Mouse (Mus musculus) cerebellum, postnatal 25 days (tissue): ENCODE measurements around the gene Prkrip1.
A peak's percentile ranks its signal among the peaks of the same experiment; 100 is the strongest.
"Not testable (repeated sequence)": the region's sequence is repeated elsewhere in the genome, so short reads cannot be mapped to it uniquely, and the experiment has no call there.

Experiments used
- DNase-seq, 2 experiments: peaks; one replicate each; pipeline ENCODE4 v3.0.0; 2021; ENCODE audit warnings: mixed read lengths in 2 of 2

Prkrip1 gene

DNA sequence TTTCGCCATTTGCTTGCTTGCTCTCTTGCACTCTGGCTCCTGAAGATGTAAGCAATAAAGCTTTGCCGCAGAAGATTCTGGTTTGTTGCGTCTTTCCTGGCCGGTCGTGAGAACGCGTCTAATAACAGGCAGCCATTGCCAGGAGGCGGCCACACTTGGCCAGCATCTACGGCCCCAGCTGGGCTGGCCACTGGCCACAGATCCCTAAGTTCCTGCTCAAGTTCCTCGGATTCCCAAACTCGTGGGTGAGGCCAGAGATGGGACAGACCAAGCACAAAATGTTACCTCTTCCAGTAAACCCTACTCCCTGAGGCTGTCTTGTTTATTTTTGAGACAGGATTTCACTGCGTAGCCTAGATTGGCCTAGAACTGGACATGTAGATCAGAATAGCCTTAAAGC is 38.7 kb downstream of the Prkrip1 start:
- not testable (repeated sequence) for DNase-seq

DNA sequence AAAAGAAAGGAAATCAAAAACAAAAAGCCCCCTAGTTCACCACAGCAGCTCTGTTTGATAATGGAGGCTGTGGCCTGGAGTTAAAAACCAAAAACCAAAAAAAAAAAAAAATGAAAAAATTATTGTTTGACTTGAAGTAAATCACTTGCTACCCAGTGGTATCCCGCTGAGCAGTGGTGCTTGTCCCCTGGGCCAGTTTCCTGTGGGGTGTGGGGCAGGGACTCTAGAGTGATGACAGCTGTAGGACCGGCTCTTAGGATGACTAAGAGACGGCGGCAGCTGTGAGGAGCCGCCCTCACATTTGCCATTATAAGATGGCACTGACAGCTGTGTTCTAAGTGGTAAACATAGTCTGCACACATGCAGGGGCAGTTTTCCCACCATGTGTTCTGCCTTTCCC is 43.4 kb downstream of the Prkrip1 start:
- DNase-seq, result no peak

DNA sequence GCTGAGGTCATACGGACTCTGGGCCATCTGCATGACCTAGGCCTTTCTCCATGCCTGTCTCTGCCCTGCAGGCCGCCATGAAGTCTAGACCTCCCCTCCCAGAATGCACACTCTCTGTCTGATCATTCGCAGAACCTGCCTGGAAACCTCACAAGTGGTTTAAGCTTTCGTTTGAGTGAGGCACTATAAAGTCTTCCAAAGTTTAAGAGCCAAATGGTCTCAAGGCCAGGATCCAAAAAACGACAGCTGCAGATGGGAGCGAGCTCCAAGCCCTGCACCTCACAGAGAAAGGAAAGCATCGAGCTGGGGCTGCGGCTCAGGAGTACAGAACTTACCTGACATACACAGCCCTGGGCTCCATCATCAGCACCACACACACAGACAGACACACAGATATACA is 46.4 kb downstream of the Prkrip1 start:
- no peak for DNase-seq

DNA sequence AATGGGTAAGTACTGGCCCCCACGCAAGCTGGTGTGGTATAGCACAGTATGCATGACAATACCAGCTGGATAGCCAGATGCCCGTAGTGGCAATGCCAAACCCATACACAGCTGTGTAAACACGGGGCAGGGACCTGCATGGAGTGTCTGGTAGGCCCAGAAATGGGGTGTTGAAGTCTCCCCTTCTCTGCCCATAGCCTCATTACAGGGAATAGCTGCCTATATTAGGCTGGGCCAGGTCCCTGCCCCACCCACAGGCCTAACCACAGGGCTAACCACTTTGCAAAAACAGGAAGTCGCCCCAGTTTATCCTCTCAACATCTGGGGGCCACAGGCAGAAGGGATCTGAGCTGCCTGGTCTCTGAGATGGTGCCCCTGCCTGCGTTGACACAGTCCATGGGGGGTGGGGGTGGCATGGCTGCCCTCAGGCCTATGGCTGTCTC is 49.6 kb downstream of the Prkrip1 start:
- not testable (repeated sequence) for DNase-seq

DNA sequence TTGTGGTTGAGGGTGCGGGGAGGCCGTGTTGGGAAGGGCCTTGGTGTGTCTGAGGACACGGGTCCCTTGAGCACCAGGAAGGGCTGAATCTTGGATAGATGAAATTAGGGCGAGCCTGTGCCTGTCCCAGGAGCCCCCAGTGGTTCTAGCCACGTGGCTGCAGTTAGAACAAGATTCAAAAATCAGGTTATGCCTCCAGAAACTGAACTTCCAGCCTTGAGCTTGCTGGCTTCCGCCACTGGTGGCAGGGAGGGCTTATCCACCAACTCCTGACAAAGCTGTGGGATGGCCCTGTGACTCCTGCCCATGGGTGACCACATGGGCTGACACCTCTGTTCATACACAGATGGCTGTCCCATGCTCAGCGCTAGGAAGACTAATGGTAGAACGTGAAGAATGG is 51.1 kb downstream of the Prkrip1 start:
- no peak for DNase-seq

DNA sequence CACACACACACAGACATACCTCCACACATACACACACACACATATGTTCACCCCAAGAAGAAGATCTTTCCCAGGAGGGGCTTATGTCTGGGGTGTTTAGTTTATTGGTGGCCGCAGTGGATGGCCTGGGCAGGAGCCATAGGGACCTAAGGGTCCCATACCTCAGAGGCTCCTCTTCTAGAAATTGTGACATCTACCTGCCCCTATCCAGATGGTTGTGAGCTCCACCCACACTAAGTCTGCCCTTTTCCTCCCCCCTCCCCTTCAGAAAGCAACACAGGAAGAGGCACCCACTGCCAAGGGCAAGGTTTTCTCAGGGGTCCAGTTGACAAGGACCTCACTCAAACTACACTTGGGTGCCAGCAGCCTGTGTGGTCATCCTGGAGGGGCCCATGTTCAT is 51.8 kb downstream of the Prkrip1 start:
- DNase-seq, result no peak

DNA sequence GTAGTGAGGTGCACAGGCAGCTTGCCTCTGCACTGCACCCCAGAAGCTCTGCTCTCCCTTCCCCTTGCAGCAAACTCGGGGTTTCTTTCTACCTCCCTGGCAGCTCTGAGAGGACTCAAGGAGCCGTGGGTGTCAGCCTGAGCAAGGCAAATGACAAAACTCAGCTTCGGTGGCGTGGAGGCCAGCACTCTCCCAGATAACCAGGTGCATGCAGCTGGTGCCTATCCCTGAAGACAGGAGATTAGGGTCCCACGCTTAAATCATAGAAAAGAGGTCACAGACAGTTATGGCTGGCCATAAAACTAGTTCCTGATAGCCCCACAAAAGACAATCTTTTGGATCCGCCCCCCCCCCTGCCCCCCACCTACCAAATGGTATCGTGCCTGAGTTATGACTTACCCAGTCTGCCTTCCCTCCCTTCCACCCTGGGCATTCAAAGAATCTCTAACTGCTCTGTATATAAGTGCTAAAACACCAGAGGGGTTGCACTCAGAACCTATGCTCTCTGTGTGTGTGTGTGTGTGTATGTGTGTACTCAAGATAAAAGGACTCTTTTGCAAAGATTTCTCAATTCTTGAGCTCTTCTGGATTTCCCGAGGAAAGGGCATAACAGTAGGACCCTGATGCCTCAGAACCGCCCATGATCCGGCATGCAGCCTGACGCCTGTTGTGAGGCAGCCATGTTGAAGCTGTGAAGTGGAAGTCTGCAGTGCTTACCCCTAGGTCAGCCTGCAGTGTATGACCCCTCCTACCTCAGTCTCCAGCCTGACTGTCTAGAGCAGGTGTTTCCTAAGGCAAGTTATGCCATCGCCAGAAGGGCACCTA is 53.9 kb downstream of the Prkrip1 start:
- DNase-seq, result no peak

DNA sequence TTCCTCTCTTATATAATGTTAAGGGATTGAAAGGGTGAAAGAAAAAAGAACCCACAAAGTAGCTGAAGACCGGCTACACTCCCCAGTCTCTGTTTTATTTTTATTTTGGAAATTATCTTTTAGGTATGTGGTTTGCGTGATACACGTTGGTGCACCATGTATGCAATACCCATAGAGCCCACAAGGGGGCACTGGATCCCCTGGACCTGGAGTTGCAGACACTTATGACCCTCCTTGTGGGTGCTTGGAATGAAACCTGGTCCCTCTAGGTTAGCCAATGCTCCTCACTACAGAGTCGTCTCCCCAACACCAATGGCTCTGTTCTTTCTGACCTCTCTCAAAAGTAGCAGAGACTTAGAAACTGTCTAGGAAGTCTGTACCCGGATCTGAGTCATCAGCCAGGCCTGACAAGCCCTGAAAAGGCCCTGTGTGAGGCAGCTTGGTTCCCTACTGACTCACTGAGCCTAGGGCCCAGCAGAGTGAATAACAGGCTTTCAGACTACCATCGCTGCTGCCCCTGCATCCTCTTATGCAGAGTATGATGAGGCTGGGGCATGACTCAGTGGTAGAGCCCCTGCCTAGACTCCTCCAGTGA is 55.5 kb downstream of the Prkrip1 start:
- DNase-seq, result peak in 1 of 2 experiments; percentile 38

DNA sequence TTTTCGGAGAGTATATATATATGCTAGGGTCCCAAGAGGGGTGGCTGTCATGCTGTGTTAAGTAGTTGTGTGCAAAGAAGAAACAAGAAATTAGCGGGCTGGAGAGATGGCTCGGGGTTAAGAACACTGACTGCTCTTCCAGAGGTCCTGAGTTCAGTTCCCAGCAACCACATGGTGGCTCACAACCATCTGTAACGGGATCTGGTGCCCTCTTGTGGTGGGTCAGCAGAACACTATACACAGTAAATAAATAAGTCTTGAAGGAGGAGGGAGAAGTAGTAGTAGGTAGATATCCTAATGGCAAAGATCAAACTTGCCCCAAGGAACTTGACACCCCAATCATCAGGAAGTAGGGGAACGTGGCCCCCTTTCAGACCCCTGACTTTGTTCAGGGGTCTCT is 56.0 kb downstream of the Prkrip1 start:
- no peak for DNase-seq

DNA sequence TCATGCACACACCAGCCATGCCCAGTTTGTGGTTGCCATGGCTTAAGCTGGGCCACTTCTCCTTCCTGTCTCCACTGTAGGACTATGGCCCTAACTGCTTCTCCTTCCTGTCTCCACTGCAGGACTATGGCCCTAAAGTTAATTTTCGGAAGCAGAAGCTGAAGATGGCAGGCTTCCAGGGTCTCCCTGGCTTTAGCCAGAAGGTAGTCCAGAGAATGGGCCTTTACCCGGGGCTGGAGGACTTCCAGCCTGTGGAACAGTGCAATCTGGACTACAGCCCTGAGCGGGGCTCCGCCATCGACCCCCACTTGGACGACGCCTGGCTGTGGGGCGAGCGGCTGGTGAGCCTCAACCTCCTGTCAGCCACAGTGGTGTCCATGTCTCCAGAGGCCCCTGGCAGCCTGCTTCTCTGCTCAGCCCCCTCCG is 58.7 kb downstream of the Prkrip1 start:
- DNase-seq, result peak; percentile 51 to 65

DNA sequence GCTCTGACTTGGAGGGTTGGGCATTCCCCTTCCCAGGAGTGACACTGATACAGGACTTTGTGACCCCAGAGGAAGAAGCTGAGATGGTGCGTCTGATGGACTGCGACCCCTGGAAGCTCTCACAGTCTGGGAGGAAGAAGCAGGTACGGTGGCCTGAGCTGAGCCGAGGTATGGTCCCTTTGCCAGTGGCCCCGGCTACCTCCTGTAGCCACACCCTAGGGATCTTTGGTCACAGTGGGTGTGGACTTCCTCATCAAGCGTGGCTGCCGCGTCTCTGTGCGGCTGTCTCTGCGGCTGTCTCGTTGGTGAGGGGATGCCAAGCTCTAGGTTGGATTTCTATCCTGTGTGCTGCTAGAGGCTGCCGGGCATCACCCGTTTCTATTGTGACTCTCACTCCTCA is 59.4 kb downstream of the Prkrip1 start:
- DNase-seq, result no peak

DNA sequence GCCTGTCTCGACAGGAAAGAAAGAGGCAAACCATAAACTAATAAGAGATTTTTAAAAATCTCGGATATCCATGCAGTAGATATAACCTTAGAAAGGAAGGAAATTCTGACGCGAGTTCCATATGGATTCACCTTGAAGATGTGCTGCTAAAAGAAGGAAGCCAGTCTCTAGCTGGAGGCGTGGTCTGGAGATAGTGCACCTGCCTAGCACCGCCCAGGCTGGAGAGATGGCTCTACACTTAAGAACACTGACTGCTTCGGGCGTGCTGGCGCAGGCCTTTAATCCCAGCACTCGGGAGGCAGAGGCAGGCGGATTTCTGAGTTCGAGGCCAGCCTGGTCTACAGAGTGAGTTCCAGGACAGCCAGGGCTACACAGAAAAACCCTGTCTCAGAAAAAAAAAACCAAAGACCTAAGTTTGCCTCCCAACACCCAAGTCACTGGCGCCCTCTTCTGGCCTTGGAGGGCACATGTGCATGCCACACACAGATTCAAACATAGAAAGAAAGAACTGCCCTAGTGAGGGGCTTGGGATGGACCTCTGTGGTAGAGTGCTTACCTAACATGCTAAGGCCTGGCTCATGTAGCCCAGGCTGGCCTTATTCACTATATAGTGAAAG is 61.0 kb downstream of the Prkrip1 start:
- DNase-seq, result peak; percentile 43 to 75

DNA sequence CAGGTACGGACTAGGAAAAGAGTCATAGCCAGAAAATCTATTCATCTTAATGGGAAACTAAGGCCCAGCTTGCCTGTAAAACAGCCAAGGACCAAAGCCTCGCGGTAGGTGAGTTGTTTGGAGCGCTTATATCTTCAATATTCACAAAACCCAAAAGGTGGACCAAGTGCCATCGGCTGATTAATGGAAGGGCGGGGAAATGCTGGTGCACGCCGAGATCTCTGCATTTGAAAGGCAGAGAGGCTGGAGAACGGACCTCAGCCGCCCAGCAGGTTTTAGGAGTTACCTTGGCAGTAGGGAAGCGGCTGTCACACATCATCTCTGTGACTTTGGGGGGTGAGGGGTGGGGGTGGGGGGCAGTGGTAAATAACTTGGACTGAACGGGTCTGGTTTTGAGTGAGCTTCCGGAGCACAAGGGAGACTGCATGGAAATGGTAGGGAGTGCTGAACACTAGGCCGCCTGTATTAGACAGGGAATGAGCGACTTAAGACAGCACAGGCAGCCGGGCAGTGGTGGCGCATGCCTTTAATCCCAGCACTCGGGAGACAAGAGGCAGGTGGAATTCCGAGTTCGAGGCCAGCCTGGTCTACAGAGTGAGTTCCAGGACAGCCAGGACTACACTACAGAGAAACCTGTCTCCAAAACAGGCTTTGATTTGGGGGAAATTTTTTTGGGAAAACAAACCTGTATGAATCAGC is 62.3 kb downstream of the Prkrip1 start:
- DNase-seq, result no peak

DNA sequence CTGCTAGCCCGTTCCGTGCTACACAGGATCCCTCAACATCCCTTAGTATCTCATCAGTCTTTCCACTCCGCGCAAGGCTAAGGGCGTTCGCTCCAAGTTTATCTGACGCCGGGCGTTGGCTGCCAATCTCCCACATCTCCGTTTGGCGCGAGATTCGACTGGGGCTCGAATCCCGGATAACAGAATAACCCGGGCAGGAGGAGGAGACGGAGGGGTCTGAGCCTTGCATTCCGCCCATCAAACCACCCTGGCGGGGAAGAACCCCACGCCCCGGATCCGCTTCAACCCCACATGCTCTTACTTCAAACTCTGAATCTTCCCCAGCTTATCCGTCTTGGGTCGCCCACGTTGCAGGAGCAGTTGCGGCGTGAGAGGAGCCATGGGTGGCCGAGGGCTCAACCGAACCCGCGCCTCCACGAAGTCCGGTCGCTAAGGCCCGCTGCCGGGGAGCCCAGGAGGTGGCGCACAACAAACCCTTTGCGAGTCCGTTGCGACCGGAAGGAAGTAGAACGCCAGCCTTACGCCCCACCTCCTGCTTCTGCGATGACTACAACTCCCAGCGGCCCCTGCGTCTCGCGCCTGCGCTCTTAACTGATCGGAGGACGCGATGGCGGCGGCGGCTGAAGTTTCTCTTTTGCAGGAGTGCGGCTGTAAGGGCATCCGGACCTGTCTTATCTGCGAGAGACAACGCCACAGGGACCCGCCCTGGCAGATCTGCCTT is 63.0 kb downstream of the Prkrip1 start, which contains the start of the genes Lrwd1 and Alkbh4:
Gene Lrwd1 (minus strand): TSS at position 504 of the 721 bp plus-strand sequence.
Gene Alkbh4 (plus strand): TSS at position 576 of the 721 bp plus-strand sequence.
- peak; percentile 95 to 98 for DNase-seq
